Mouse (Mus musculus): ENCODE results near the gene Eif5.
A peak's percentile ranks its signal among the peaks of the same experiment; 100 is the strongest.

Eif5 gene

GRCm38 (mm10) chr12:111565363-111565762, 27.5 kb downstream of the Eif5 start:
- no peak for DNase-seq (ENCODE audit: low spot score)

GRCm38 (mm10) chr12:111568836-111569235, 31.0 kb downstream of the Eif5 start:
- DNase-seq (ENCODE audit: low spot score): no peak

GRCm38 (mm10) chr12:111572406-111572805, 34.6 kb downstream of the Eif5 start:
- DNase-seq (ENCODE audit: low spot score): no peak

- no peak for DNase-seq (ENCODE audit: low spot score)
Measured at GRCm38 (mm10) chr12:111573315-111573714, 35.5 kb downstream of the Eif5 start.

GRCm38 (mm10) chr12:111574074-111574886, 36.5 kb downstream of the Eif5 start, which contains the start of gene Mark3:
Mark3 (plus strand) TSS chr12:111574523.
- DNase-seq (ENCODE audit: low spot score): peak; percentile 95

GRCm38 (mm10) chr12:111574887-111575838, 37.3 kb downstream of the Eif5 start:
- DNase-seq (ENCODE audit: low spot score): peak; percentile 50

- DNase-seq (ENCODE audit: low spot score): no peak
Measured at GRCm38 (mm10) chr12:111583058-111583457, 45.2 kb downstream of the Eif5 start.

- no peak for DNase-seq (ENCODE audit: low spot score)
Measured at GRCm38 (mm10) chr12:111584401-111584800, 46.6 kb downstream of the Eif5 start.

GRCm38 (mm10) chr12:111587252-111587651, 49.4 kb downstream of the Eif5 start:
- no peak for DNase-seq (ENCODE audit: low spot score)

GRCm38 (mm10) chr12:111592407-111593021, 54.7 kb downstream of the Eif5 start:
- DNase-seq (ENCODE audit: low spot score): no peak

- DNase-seq (ENCODE audit: low spot score): no peak
Measured at GRCm38 (mm10) chr12:111593775-111594174, 56.0 kb downstream of the Eif5 start.
